Mouse (Mus musculus) megakaryocyte, embryonic 14.5 days (primary cell): ENCODE measurements around the gene Efhd1. TPM values are rescaled to one million over a fixed set of nuclear protein-coding genes. Genes with fewer than 3 reads are reported as not detected.
A peak's percentile ranks its signal among the peaks of the same experiment; 100 is the strongest.

ENCODE experiments used
- H3K27me3 ChIP-seq: replicated peaks from 2 replicates; pipeline ENCODE3; 2012; ENCODE audit warnings: inconsistent platforms
- H3K36me3 ChIP-seq: replicated peaks from 2 replicates; pipeline ENCODE3; 2012; ENCODE audit warnings: low read length, inconsistent platforms, mixed read lengths
- H3K4me1 ChIP-seq: 2 replicates; pipeline ENCODE4 v1.6.1; 2012; ENCODE audit warnings: inconsistent platforms
- H3K4me3 ChIP-seq: replicated peaks from 2 replicates; pipeline ENCODE3; 2012; ENCODE audit warnings: moderate library complexity, mild to moderate bottlenecking, inconsistent platforms
- H3K9me3 ChIP-seq: 2 replicates; pipeline ENCODE4 v1.6.1; 2012; ENCODE audit warnings: inconsistent platforms
- FLI1 ChIP-seq: IDR thresholded peaks from 2 replicates; pipeline ENCODE4 v1.6.1; 2012; ENCODE audit warnings: low read length, inconsistent platforms, mixed read lengths
- GATA1 ChIP-seq: IDR thresholded peaks from 3 replicates; pipeline ENCODE4 v1.6.1; 2012; ENCODE audit warnings: mixed read lengths, low read length, inconsistent platforms, borderline replicate concordance
- polyA plus RNA-seq: library from polyadenylated mRNA; stranded (reverse); fragments of >175 nt; gene quantifications from 2 replicates; pipeline ENCODE4 v1.2.3, GENCODE M21; 2012; ENCODE audit warnings: low replicate concordance; ENCODE audit not compliant: insufficient read depth

Efhd1 gene
- polyA plus RNA-seq, result 0.10 TPM in 1 of 2 replicates, not detected in the other

DNA sequence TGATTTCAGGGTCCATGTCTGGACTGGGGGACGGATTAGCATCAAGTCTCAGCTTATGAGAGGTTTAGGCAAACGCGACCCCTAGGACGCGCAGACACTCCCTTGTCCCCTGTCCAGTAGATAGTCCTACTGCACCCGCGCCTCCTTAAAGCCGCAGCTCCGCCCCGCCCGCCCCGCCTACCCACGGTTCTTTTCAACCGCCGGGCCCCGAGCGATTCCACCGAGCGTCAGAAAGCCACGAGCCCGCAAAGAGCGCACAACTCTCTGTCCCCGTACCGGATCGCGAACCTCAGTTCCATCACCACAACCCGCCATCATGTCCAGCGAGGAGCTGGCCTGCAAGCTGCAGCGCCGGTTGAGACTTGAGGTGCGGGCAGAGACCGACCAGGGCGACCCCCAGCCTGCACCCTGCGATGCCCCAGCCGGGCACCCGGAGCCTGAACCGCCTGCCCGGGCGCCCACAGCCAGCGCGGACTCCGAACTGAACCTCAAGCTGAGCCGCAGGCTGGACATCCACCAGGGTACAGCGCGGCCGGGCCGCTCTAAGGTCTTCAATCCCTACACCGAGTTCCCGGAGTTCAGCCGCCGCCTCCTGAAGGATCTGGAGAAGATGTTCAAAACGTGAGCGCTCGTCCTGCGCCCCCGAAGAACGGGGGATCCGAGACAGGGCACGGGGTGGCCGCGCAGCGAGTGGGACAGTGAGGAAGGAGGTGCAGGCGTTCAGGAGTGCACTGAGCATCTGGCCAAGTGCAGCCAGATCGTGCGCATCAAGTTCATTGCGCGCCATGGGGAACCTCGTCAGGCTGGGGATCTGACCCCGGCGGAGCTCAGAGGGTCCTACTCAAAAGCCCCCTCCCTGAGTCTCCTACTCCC is at the start of gene Efhd1:
Gene Efhd1, plus strand, starts transcription at position 230 of the 873 bp plus-strand sequence.
- Histone ChIP-seq H3K27me3 (peaks cover 85% of the 10 kb centered on the region), H3K4me3 (peak within 1 kb of the TSS; percentile 89), H3K36me3 (no peaks in the 10 kb centered on the region), H3K4me1 (peaks cover 38% of the 10 kb centered on the region), H3K9me3 (peaks cover 11% of the 10 kb centered on the region)
- TF ChIP-seq FLI1, result no peak
- no peak for TF ChIP-seq GATA1

DNA sequence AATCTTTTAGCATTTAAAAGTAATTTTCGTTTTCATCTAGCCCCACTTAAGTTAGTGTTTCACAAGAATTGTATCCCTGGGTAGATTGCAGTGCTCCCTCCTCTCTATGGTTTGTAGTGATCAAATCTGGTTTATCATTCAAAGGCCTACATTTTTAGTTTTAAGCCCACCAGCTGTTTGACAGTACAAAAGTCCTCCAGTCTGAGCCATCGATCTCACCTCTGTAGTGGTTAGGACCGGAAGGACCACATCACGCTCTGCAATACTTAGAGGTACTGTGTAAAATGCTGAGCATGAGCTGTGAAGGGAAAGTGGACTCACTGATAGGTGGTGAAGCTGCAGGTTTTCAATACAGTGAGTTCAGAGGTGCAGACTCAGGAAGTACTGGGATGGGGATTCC is 49.4 kb upstream of the Efhd1 start:
- H3K27me3 ChIP-seq, result peaks cover 4% of the 10 kb centered on the region
- peak overlapping the region; percentile 98 for H3K4me3 ChIP-seq
- peaks cover 60% of the 10 kb centered on the region for H3K4me1 ChIP-seq
- H3K36me3 ChIP-seq, result peaks cover 31% of the 10 kb centered on the region
- TF ChIP-seq GATA1 (no peak), FLI1 (no peak)
- H3K9me3 ChIP-seq, result no peaks in the 10 kb centered on the region

DNA sequence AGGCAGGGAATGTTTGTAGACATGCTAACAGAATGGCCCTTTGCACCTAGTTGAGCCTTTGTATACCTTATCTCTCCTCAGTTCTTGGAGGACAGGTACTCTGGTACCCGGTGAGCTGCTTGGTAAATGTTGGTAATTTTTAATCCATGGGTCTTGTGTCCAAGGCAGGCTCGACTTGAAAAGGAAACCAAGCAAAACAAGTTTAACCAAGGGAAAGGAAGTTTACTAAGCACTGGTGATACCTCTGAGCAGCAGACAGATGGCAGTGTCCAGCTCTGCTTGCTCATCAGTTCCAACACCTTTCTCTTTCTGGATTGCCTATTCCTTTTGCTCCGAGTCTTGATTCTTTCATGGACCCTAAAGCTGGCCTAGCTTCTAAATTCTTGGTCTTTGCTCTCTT is 46.2 kb upstream of the Efhd1 start:
- Histone ChIP-seq H3K36me3 (peaks cover 63% of the 10 kb centered on the region), H3K27me3 (no peaks in the 10 kb centered on the region), H3K4me3 (peak overlapping the region; percentile 83), H3K4me1 (peaks cover 55% of the 10 kb centered on the region), H3K9me3 (no peaks in the 10 kb centered on the region)
- TF ChIP-seq FLI1, result no peak
- TF ChIP-seq GATA1, result no peak

DNA sequence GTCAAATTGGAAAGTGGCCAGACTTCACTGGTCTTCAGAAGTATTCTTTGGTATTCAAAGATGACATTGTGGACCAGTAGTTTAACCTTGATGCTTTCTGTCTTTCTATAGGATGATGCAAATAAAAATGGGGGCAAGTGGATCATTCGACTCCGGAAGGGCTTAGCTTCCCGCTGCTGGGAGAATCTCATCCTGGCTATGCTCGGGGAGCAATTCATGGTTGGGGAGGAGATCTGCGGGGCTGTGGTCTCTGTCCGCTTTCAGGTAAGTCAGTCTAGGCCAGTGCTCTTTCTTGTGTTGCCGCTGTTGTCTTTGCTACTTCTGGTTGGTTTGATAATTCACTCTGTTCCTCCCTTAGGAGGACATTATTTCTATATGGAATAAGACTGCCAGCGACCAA is 38.4 kb upstream of the Efhd1 start:
- no peaks in the 10 kb centered on the region for H3K9me3 ChIP-seq
- H3K36me3 ChIP-seq, result peaks cover 100% of the 10 kb centered on the region

DNA sequence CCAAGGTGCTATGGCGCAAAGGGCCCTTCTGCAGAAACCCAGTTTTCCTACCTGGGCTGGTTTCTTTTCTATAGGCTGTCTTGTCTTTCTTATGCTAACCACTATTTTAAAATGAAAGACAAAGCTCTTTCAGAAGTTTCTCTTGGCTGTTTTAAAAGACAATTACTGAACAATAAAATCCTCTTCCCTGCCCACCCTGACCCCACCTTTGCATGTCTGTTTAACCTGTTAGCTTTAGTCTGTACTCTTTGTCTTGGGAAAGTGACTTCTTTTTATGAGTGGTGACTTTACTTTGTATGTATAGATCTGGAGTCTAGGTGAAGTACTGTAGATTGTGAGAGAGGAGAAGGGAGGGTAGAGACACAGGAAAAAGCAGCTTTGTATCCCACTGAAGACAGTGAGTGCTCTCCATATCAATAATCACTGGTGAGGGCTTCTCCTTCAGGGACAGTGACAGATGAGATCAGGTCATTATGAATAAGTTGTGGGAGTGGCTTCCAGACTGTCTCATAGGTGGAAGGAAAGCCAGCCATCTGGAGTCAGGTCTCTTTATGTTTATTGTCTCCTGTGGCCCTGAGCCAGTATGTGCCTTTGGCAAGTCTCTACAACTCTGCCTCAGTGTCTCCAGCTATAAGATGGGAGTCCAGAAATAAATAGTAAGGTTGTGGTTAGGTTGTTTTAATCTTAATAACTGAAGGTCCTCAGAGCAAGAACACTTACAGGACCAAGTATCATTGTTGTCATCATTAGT is 37.6 kb upstream of the Efhd1 start:
- peaks cover 99% of the 10 kb centered on the region for H3K36me3 ChIP-seq
- TF ChIP-seq GATA1 (no peak), FLI1 (no peak)
- no peak overlapping the region for H3K4me3 ChIP-seq
- no peaks in the 10 kb centered on the region for H3K4me1 ChIP-seq
- H3K9me3 ChIP-seq, result no peaks in the 10 kb centered on the region
- no peaks in the 10 kb centered on the region for H3K27me3 ChIP-seq

More for the DNA sequence above, 38.4 kb upstream of the Efhd1 start:
- Histone ChIP-seq H3K27me3 (no peaks in the 10 kb centered on the region), H3K4me1 (no peaks in the 10 kb centered on the region), H3K4me3 (no peak overlapping the region)
- TF ChIP-seq FLI1 (no peak), GATA1 (no peak)

DNA sequence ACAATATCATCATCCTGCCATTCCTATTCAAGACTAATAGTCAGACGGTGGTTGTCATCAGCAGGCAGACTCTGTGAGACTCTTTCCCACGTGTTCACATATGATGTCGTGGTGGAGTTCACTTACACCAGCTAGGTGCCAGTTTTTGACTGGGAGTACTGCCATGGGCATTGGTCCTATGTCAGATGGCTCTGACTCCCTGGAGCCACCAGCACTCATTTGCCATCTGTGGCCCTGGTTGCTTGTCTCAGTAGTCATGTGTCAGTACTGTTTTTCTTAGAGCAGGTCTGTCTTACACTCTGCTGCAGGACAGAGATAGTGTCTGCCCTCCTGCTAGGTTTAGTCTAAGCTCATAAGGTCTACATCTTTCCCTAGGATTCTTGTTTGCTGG is 37.0 kb upstream of the Efhd1 start:
- H3K36me3 ChIP-seq, result peaks cover 99% of the 10 kb centered on the region
- no peak for TF ChIP-seq GATA1
- no peak for TF ChIP-seq FLI1
- H3K27me3 ChIP-seq, result no peaks in the 10 kb centered on the region
- H3K4me1 ChIP-seq, result no peaks in the 10 kb centered on the region
- no peaks in the 10 kb centered on the region for H3K9me3 ChIP-seq
- no peak overlapping the region for H3K4me3 ChIP-seq

DNA sequence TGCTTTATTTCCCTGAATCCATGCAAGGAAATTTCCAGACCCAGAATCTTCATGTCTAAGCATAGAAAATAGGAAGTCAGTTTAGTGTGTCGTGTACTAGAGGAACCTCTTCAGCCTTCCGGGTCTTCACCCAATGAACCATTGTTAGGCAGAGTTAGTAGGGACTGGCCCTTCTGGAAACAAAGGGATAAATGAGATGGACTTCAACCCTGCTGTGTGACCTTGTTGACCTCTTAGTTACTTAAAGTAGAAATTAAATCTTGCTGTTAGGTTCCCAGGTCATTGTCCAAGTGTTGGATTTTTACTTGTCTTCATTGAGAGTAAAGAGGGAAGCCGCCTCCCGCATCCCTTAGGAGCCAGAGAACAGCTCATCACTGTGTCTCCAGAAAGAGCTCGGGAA is 33.6 kb upstream of the Efhd1 start:
- Histone ChIP-seq H3K36me3 (peaks cover 99% of the 10 kb centered on the region), H3K27me3 (no peaks in the 10 kb centered on the region), H3K4me1 (no peaks in the 10 kb centered on the region), H3K9me3 (no peaks in the 10 kb centered on the region), H3K4me3 (no peak overlapping the region)
- TF ChIP-seq GATA1, result no peak
- TF ChIP-seq FLI1, result no peak

DNA sequence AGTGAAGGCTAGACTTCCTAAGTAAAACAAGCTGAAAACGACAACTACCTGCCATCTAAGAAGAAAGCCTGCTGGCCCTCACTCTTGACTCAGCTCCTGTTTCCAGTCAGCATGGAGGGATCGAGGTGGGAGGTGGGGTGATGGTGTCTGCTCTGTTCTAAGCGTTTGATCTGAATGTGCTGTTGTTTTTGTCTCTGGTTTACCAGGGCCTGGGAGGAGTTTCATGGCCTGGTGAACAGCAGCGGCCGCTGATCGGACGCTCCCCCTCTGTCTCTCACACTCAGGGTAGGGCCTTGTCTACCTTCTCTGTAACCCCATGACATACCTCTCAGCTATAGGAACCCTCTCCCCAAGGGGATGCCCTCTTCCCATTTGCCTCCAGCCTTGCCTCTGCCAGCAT is 32.0 kb upstream of the Efhd1 start:
- Histone ChIP-seq H3K36me3 (peaks cover 99% of the 10 kb centered on the region), H3K4me1 (no peaks in the 10 kb centered on the region), H3K4me3 (no peak overlapping the region), H3K9me3 (no peaks in the 10 kb centered on the region), H3K27me3 (no peaks in the 10 kb centered on the region)
- no peak for TF ChIP-seq GATA1

DNA sequence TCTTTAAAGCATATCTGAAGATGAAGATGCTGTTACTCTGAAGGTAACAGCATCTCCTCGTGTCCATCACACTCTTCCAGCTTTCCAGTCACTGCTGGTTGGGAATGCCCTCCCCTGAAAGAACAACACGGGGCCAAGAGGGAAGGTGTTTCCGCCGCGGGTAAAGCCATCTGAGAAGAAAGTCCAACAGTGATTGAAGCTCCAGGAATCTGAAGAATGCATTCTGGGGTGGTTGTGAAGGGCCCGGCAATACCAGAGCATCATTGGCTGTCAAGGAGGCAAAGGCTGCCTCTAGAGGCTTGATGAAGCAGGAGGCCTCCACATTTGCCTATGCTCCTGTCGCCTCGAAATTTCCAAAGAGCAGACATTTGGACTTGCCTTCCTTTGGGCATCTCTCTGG is 25.1 kb upstream of the Efhd1 start:
- H3K4me1 ChIP-seq, result no peaks in the 10 kb centered on the region
- no peak for TF ChIP-seq GATA1
- no peak for TF ChIP-seq FLI1
- no peak overlapping the region for H3K4me3 ChIP-seq
- no peaks in the 10 kb centered on the region for H3K27me3 ChIP-seq
- peaks cover 68% of the 10 kb centered on the region for H3K36me3 ChIP-seq
- H3K9me3 ChIP-seq, result no peaks in the 10 kb centered on the region

DNA sequence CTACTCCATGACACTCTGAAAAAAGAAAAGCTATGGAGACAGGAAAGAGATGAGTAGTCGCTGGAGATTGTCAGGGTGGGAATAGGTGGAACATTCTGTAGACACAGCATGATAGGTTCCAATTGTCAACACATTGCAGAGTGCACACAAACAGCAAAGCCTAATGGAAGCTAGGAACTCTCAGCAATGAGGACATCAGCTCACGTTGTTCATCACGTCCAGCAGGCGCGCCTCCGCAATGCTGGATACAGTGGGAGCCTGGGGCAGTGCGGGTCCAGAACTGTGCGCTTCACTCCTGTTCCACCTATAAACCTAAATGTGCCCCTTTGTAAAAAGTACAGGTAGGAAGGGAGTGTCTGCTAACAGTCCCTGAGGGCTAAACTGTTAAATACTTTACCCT is 21.1 kb upstream of the Efhd1 start:
- Histone ChIP-seq H3K4me1 (peaks cover 13% of the 10 kb centered on the region), H3K36me3 (peaks cover 29% of the 10 kb centered on the region), H3K4me3 (no peak overlapping the region), H3K27me3 (peaks cover 4% of the 10 kb centered on the region), H3K9me3 (no peaks in the 10 kb centered on the region)
- TF ChIP-seq FLI1 (no peak), GATA1 (no peak)
